Mouse (Mus musculus) midbrain, embryonic 15.5 days (tissue): Measurements from ENCODE around the gene Commd6. TPM values are rescaled to one million over a fixed set of nuclear protein-coding genes. Genes with fewer than 3 reads are reported as not detected.

Source experiments
- polyA plus RNA-seq: library from polyadenylated mRNA; unstranded; fragments of >200 nt; fragmentation: Nextera tagmentation; extraction: Ambion mirVana; gene quantifications from 2 replicates; pipeline ENCODE4 v1.2.1, GENCODE M21; 2015

The Commd6 gene
- polyA plus RNA-seq, 1 experiment from 2014 or later: 82.9 TPM

Other genes with a start within 250 kb of the Commd6 start
- gene Tbc1d4, start 31.5 kb downstream of the Commd6 start, polyA plus RNA-seq: 8.8 and 9.4 TPM in 2 replicates
- 258 and 269 TPM in 2 replicates for gene Uchl3, start 13.3 kb upstream of the Commd6 start, polyA plus RNA-seq
- gene Gm9922, start 89.1 kb upstream of the Commd6 start, polyA plus RNA-seq: 0.63 TPM in 1 of 2 replicates, not detected in the other
- 2.1 and 2.3 TPM in 2 replicates for gene Lmo7, start 89.3 kb upstream of the Commd6 start, polyA plus RNA-seq